Mouse (Mus musculus): ENCODE measurements around the gene Tmem178. TPM values are rescaled to one million over a fixed set of nuclear protein-coding genes. Genes with fewer than 3 reads are reported as not detected.
A peak's percentile ranks its signal among the peaks of the same experiment; 100 is the strongest.

Gene Tmem178
- 128 and 146 TPM in 2 replicates for polyA plus RNA-seq (2012; rRNA removed)

DNA sequence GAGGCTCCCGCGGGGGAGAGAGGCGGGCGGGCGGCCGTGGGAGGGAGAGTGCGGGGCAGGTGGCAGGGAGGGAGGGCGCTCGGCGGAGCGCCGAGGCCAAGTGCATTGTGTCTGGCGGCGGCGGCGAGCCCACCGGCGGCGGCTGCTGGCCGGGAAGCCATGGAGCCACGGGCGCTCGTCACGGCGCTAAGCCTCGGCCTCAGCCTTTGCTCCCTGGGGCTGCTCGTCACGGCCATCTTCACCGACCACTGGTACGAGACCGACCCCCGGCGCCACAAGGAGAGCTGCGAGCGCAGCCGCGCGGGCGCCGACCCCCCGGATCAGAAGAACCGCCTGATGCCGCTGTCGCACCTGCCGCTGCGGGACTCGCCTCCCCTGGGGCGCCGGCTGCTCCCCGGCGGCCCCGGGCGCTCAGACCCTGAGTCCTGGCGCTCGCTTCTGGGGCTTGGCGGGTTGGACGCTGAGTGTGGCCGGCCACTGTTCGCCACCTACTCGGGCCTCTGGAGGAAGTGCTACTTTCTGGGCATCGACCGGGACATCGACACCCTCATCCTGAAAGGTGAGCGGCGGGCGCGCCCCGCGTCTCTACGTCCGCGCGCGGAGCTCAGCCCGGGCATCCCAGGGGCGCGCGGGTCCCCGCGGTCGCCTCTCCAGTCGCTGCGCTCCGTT, at the start of gene Tmem178:
TSS of gene Tmem178 (plus strand) at position 103 of the 669 bp plus-strand sequence.
- H3K27ac ChIP-seq (ENCODE audit: insufficient read depth, low read length), result peak within 1 kb of the TSS; percentile 100
- peak; percentile 79 to 80 for DNase-seq
- peaks cover 8% of the 10 kb centered on the region; the same call in 1 of the 2 replicates for H3K4me1 ChIP-seq (ENCODE audit: control insufficient read depth, insufficient read depth, low read length)
- no peak for TF ChIP-seq CTCF (IDR thresholded peaks at IDR 0.05; ENCODE audit: borderline replicate concordance, insufficient read depth, low read depth, low read length)
- no peak for TF ChIP-seq POLR2A (IDR thresholded peaks at IDR 0.05; ENCODE audit: borderline replicate concordance, insufficient read depth, low read length)
- no peaks in the 10 kb centered on the region for H3K27me3 ChIP-seq (ENCODE audit: control insufficient read depth, insufficient read depth, low read length)
- under 1% methylated on average over 60 of the region's 84 CpGs for WGBS
- peak within 1 kb of the TSS; percentile 100 for H3K4me3 ChIP-seq (replicated peaks; ENCODE audit: insufficient read depth, low read depth, low read length)

DNA sequence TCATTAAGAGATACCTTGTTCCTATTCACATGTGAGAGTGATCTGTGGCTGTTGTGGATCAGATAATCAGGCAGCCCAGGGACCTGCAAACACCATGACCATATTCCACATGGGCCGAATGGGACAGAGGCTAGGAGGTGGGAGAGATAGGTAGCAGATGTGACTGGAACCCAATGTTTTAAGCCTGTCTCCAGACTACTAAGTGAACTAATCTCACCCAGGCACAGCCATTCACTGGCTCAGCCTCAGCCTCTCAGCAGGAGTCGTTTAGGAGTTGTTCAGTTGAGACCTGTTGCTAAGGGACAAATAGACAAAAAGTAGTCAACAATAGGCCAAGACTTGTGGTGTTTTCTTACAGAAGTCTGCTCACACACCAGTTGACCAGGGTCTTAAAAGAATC, 48.0 kb upstream of the Tmem178 start:
- 44% methylated on average over 2 of the region's 2 CpGs for WGBS
- H3K4me3 ChIP-seq (replicated peaks; ENCODE audit: insufficient read depth, low read depth, low read length), result no peak overlapping the region
- H3K4me1 ChIP-seq (ENCODE audit: control insufficient read depth, insufficient read depth, low read length), result no peaks in the 10 kb centered on the region
- no peak for DNase-seq
- no peak overlapping the region for H3K27ac ChIP-seq (ENCODE audit: insufficient read depth, low read length)
- no peaks in the 10 kb centered on the region for H3K27me3 ChIP-seq (ENCODE audit: control insufficient read depth, insufficient read depth, low read length)
- TF ChIP-seq POLR2A (IDR thresholded peaks at IDR 0.05; ENCODE audit: borderline replicate concordance, insufficient read depth, low read length) (no peak), CTCF (IDR thresholded peaks at IDR 0.05; ENCODE audit: borderline replicate concordance, insufficient read depth, low read depth, low read length) (no peak)

DNA sequence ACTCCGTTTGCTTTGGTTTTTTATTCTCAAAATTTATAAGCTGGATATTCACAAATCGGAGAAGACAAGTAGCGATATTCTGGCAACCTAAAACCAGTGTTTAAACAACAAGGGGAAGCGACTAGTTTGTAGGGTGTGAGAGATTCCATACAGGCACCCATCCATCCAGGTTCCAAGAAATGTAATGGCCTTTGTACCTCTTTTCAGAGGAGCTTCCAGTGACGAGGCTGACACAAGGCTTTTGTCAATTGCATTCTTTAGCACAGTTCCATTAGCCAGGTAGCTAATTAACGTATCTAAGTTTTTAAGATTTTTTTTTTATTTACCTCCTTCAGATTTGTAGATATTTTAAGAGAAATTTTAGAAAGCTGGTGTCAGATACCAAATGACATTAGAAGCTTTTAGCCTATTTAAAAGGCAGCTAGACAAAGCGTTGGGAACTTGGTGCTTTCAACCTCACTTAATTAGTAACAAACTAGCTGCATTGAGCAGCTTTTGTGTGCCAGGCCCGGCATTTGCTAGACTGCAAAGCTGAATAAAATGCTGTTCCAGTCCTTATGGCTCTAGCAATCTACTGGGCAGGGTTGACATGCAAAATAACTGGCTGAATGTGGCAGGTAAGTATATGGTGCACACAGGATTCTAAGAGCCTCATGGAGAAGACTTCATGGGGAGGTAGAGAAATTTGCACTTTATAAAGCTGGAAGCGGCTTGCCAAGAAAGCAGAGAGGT, 46.6 kb upstream of the Tmem178 start:
- Histone ChIP-seq H3K4me1 (ENCODE audit: control insufficient read depth, insufficient read depth, low read length) (no peaks in the 10 kb centered on the region), H3K4me3 (replicated peaks; ENCODE audit: insufficient read depth, low read depth, low read length) (no peak overlapping the region), H3K27ac (ENCODE audit: insufficient read depth, low read length) (no peak overlapping the region), H3K27me3 (ENCODE audit: control insufficient read depth, insufficient read depth, low read length) (no peaks in the 10 kb centered on the region)
- DNase-seq, result no peak
- TF ChIP-seq CTCF (IDR thresholded peaks at IDR 0.05; ENCODE audit: borderline replicate concordance, insufficient read depth, low read depth, low read length), result no peak
- TF ChIP-seq POLR2A (IDR thresholded peaks at IDR 0.05; ENCODE audit: borderline replicate concordance, insufficient read depth, low read length), result no peak
- 88% methylated on average over 9 of the region's 9 CpGs for WGBS

DNA sequence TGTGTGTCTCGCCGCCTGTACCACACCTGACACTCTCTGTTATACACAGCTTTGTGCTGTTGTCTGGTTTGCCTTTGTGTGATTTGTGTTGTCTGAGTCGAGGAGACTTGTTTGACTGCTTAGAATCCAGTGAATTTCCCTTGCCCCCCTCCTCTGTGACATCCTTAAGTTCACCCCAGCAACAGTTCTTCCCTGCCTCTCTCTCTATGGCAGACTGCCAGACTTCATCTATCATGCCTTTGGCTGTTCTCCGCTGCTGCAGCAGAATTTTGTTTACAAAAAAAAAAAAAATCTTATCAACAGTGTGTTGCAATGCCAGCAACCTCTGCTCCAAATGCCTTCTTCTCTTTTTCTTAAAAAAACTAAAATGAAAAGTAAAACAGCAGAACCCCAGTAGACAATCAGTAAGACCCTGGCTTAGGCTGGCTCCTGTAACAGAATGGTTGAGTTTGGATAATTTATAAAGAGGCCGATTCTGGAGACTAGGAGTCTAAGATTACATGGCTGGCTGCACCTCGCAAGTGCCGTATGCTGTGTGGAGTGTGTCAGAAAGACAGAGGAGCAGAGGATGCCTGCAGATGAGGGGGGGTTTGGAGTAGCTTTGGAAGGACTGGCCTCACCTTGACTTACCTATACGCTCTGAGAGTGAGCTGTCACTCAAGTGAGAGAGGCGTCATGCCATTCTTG, 44.8 kb upstream of the Tmem178 start:
- H3K27ac ChIP-seq (ENCODE audit: insufficient read depth, low read length), result no peak overlapping the region
- WGBS, result 51% methylated on average over 9 of the region's 9 CpGs
- no peaks in the 10 kb centered on the region for H3K4me1 ChIP-seq (ENCODE audit: control insufficient read depth, insufficient read depth, low read length)
- TF ChIP-seq CTCF (IDR thresholded peaks at IDR 0.05; ENCODE audit: borderline replicate concordance, insufficient read depth, low read depth, low read length), result no peak
- no peak for TF ChIP-seq POLR2A (IDR thresholded peaks at IDR 0.05; ENCODE audit: borderline replicate concordance, insufficient read depth, low read length)
- no peaks in the 10 kb centered on the region for H3K27me3 ChIP-seq (ENCODE audit: control insufficient read depth, insufficient read depth, low read length)
- peak in 1 of 2 experiments; percentile 25 for DNase-seq
- no peak overlapping the region for H3K4me3 ChIP-seq (replicated peaks; ENCODE audit: insufficient read depth, low read depth, low read length)

DNA sequence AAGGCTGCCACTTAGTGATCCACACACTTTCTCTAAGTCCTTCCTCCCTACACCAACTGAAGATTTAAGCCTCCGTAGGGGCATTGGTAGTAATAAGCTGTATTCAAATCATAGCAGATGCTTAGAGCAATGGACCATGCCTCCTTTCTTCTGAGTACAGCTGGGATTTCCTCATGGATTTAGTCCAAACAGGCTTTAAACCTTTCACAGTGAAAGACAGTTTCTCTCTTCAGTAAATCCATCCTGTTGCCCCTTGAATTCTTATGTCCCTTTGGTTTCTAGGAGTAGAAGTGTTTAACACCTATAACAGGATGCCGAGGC, 44.3 kb upstream of the Tmem178 start:
- WGBS, result 71% methylated on average over 2 of the region's 2 CpGs
- no peak for TF ChIP-seq POLR2A (IDR thresholded peaks at IDR 0.05; ENCODE audit: borderline replicate concordance, insufficient read depth, low read length)
- no peak for TF ChIP-seq CTCF (IDR thresholded peaks at IDR 0.05; ENCODE audit: borderline replicate concordance, insufficient read depth, low read depth, low read length)
- no peaks in the 10 kb centered on the region for H3K27me3 ChIP-seq (ENCODE audit: control insufficient read depth, insufficient read depth, low read length)
- H3K4me3 ChIP-seq (replicated peaks; ENCODE audit: insufficient read depth, low read depth, low read length), result no peak overlapping the region
- no peak for DNase-seq
- no peak overlapping the region for H3K27ac ChIP-seq (ENCODE audit: insufficient read depth, low read length)
- H3K4me1 ChIP-seq (ENCODE audit: control insufficient read depth, insufficient read depth, low read length), result no peaks in the 10 kb centered on the region

DNA sequence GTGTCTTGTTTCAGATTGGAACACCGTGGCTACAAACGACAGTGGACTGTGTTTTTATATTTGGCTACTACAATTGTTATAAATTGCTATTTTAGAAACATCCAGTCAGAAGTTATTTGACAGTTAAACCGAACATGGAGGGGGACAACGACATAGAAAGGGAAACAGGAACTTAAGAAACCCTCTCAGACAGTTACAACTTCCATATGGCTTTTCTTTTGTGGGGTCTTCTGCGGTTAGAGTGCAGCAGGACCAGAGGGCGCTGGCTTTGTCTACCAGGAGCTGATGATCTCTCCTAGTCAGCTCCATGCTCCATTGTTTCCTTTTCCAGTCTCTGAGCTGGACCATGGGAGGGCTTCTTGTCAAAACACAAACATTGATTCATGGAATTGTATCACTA, 42.5 kb upstream of the Tmem178 start:
- no peak for DNase-seq
- no peak for TF ChIP-seq POLR2A (IDR thresholded peaks at IDR 0.05; ENCODE audit: borderline replicate concordance, insufficient read depth, low read length)
- no peak for TF ChIP-seq CTCF (IDR thresholded peaks at IDR 0.05; ENCODE audit: borderline replicate concordance, insufficient read depth, low read depth, low read length)
- Histone ChIP-seq H3K27me3 (ENCODE audit: control insufficient read depth, insufficient read depth, low read length) (no peaks in the 10 kb centered on the region), H3K4me1 (ENCODE audit: control insufficient read depth, insufficient read depth, low read length) (no peaks in the 10 kb centered on the region), H3K27ac (ENCODE audit: insufficient read depth, low read length) (no peak overlapping the region), H3K4me3 (replicated peaks; ENCODE audit: insufficient read depth, low read depth, low read length) (no peak overlapping the region)
- WGBS, result 86% methylated on average over 6 of the region's 6 CpGs

DNA sequence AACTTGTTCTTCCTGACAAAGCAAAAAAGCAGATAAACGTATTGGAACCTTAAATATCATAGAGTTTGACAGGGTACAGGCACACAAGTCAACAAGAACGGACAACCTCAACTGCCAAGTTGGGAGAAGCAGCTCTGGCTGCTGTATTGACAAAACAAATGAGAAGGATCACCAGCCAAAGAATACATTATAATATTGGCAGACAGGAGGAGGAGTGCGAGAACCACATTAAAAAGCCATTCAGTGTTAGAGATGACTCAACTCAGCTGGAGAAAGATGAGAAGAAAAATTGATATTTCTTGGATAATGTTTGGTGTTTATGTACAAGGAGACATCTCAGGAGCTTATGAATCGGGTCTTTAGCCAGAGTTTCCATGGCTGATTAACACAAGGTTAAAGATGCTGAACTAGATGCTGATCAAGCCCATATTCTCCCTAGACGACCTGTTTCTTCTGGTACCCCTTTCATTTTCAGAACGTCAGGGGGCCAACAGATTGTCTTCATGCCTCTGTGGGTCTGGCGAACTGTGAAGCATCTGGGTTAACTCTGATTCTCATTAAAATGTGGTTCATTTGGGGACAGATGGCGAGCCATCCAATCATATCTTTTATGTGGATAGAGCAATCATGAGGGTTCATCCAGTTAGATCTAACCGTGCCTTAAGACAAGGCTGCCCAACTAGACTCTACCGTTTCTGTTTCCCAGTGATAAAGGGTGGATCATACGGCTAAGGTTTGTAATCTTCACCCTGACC, 41.1 kb upstream of the Tmem178 start:
- H3K27ac ChIP-seq (ENCODE audit: insufficient read depth, low read length), result no peak overlapping the region

More for the DNA sequence above, 41.1 kb upstream of the Tmem178 start:
- TF ChIP-seq POLR2A (IDR thresholded peaks at IDR 0.05; ENCODE audit: borderline replicate concordance, insufficient read depth, low read length) (no peak), CTCF (IDR thresholded peaks at IDR 0.05; ENCODE audit: borderline replicate concordance, insufficient read depth, low read depth, low read length) (no peak)
- WGBS, result 59% methylated on average over 11 of the region's 11 CpGs
- H3K4me3 ChIP-seq (replicated peaks; ENCODE audit: insufficient read depth, low read depth, low read length), result no peak overlapping the region
- H3K27me3 ChIP-seq (ENCODE audit: control insufficient read depth, insufficient read depth, low read length), result no peaks in the 10 kb centered on the region
- H3K4me1 ChIP-seq (ENCODE audit: control insufficient read depth, insufficient read depth, low read length), result no peaks in the 10 kb centered on the region
- DNase-seq, result no peak
